Mouse (Mus musculus) urinary bladder, adult 18-20 months (tissue): ENCODE measurements around the gene Cacna1e.

Experiments used
- DNase-seq, 2 experiments: peaks; one replicate each; pipeline ENCODE4 v3.0.0; 2022; ENCODE audit warnings: low spot score in 2 of 2, mixed read lengths in 2 of 2

The Cacna1e gene

DNA sequence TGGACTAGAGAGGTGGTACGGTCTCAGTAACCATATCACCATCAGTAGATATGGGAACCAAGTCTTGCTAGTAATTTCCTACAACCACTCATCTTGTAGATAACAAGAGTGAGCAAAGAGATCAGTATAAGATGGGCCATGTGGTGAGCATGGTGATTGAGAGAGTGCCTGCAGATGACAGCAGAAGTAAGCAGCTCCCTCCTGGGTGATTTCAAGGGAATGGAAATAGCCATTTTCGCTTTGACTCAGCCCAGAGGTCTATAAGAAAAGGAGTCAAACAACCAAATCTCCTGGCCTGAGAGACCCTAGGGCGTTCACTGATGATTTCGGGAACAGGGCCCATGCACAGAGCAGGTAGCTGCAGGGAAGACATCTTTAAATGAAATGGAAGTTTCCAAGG lies 45.0 kb downstream of the Cacna1e start:
- no peak for DNase-seq

- DNase-seq, result no peak
Measured at GRCm38 (mm10) chr1:154836473-154836872, 47.8 kb downstream of the Cacna1e start.

DNA sequence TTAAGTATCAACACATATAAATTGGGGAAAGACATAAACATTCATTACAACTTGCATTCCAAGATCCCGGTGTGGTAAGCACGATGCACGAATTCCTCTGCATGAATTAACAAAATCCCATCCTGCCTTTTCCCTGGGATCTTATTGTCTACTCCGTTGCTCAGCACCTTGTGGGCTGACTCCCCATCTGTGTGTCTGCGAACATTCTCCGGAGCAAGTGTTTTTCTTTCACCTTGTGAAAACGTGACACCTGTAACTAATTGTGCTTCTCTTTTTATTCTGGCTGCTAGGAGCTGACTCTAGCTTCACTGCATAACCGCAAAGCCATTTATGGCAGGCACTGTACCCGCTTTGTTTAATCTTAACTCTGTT lies 52.1 kb downstream of the Cacna1e start:
- no peak for DNase-seq

GRCm38 (mm10) chr1:154831269-154832167 lies 52.8 kb downstream of the Cacna1e start:
- no peak for DNase-seq

GRCm38 (mm10) chr1:154830051-154830450 lies 54.2 kb downstream of the Cacna1e start:
- no peak for DNase-seq

DNA sequence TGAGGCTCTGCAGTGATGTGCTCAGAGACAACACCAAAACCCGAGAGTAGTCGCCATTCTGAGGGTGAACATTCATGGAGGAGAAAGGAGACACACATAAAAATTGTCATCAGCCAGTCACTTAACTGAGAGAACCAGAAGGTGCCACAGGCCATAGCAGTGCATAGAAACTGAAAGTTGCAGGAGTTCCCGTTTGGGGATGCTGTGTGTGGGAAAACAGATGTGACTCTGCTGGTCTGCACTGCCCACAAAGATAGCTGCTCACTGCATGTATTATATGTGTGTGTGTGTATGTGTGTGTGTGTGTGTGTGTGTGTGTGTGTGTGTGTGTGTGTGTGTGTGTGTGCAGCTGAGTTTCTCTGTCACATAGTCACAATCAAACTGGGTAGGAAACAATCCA lies 61.2 kb downstream of the Cacna1e start:
- no peak for DNase-seq

DNA sequence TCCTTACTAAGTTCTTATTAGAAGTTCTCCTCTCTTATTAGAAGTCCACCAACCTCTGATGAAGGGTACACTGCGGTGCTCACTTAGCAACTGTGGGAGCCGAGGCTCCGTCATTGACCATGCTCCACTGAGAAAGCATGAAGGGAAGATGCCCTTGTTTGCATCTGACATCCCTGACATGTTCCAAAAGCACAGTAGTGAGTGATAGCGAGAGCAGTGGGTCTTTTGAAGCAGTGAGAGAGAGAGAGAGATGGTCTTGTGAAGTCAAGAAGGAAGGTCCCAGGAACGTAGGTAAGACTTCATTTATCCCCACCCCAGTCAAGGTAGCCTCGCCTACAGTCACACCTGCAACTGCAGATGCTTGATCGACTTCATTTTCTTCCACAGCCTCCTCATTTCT lies 63.9 kb downstream of the Cacna1e start:
- no peak for DNase-seq

GRCm38 (mm10) chr1:154819960-154820359 lies 64.3 kb downstream of the Cacna1e start:
- DNase-seq, result no peak

- no peak for DNase-seq
Measured at GRCm38 (mm10) chr1:154818742-154819141, 65.6 kb downstream of the Cacna1e start.

- no peak for DNase-seq
Measured at GRCm38 (mm10) chr1:154816836-154817235, 67.5 kb downstream of the Cacna1e start.

DNA sequence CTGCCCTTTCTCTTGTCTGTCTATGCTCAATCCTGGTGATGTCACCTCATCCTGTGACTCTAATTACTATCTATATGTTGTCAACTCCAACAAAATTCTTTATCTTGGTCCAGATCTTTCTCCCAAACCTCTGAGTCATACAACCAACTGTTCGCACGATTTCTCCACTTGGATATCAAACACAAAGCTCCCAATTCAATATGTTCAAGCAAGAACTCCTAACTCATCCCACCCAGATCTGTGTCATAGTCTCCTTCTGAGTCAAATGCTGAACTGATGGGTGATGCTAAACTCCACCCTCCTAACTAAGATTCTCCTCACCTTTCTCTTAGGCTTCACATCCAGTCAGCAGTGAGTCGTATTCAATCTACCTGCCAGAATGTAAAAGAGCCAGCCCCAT lies 68.0 kb downstream of the Cacna1e start:
- no peak for DNase-seq

- no peak for DNase-seq
Measured at GRCm38 (mm10) chr1:154805742-154806141, 78.6 kb downstream of the Cacna1e start.

- DNase-seq, result no peak
Measured at GRCm38 (mm10) chr1:154805038-154805437, 79.3 kb downstream of the Cacna1e start.

DNA sequence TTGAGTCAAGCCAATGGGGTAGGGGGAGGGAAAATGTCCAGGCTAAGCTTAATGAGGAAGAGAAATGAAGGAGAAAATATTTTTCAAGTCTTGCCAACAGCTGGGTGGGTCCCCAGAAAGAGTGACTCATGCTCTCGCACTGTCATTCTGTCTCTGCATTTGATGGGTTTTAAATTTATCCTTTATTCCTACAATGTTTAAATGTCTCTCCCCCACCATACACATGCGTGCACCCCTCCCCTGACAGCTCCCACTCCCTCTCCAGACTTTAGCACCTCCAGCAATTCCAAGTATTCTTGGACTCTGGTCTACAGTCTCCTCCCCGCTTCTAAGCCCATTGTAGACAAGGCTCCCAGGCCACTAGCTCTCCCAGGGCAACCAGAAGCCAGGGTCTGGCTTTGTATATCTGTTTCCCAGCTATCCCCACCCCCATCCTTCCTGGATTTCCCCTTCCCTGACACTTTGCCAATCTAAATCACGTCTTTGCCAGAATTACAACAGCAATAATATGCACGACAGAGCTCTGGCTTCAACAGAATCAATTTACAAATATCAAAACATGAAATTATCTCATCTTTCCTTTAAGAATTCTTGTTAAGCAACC lies 81.9 kb downstream of the Cacna1e start:
- no peak for DNase-seq

DNA sequence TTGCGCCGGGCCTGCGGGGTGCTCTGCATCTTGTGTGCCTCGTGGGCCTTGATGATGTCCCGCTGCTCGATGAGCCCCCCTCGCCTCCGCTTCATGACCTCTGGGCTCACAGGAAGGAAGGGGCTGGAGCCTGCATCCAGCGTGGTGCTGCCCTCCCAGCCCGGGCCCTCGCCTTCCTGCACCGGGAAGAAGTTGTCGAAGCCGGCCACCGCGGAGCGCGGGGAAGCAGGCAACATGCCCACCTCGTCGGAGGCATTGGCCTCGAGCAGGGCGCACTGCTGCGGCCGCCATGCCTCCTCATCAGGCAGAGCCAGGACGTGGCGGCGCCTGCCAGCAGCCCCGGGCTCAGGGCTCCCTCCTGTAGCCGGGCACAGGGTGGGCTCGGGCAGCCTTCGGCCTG lies 85.0 kb downstream of the Cacna1e start:
- no peak for DNase-seq

DNA sequence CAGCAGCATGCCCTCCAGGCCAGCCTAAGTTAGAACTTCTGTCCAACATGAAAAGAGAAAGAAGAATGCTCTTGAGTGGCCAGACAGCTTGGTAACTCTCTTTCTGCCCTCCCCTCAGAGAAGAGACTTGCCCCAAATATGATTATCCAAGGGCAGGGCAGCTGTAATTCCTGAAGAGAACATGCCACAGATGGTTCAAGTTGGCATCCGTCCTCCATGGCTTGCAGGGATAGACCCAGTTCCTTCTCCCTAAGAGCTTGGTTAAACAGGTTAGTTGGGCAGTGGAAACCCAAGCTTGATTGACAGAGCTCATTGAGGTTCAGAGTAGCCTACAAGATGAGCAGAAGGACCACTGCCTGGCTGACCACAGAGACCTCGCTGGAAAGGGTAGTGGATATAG lies 85.5 kb downstream of the Cacna1e start:
- no peak for DNase-seq

DNA sequence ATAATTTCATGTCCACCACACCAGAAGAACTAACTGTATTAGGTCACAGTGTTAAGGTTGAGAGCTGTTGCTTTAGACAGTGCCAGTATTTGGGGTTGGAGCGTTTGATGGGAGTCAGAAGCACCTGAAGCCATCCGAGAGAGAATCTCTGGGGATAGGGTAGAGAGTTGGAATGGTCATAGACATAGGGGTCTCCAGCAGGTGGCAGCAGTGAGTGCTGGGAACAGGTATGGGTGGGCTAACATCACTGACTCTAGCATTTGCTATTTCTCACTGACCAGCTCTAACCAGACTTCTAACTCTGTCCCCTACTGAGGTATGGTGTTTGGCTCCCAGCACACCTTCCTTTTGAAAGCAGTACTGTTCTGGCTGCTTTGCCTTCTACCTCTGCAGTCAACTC lies 87.6 kb downstream of the Cacna1e start:
- no peak for DNase-seq

DNA sequence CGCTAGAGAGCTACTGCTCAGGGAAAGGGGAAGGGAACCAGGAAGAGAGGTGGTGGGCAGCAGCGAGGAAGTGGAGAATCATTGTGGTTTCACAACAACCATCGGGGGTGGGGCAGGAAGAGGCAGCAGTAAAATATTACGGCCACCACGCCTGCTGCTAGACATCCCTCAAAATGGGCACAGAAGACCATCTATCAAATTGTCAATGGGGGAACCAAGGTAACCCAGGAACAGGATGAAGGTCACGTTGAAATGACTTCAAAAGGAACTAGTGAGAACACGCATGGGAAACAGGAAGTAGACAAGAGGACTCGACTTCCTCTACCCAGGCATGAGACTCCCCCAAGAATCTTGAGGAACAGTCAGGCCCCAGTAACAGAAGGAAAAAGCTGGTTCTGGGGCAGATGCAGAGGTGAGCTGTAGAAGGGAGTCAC lies 89.8 kb downstream of the Cacna1e start:
- DNase-seq, result no peak

- DNase-seq, result no peak
Measured at GRCm38 (mm10) chr1:154791544-154792174, 92.6 kb downstream of the Cacna1e start.

GRCm38 (mm10) chr1:154788491-154788890 lies 95.8 kb downstream of the Cacna1e start:
- no peak for DNase-seq

- DNase-seq, result peak in 1 of 2 experiments; percentile 62
Measured at GRCm38 (mm10) chr1:154788069-154788468, 96.2 kb downstream of the Cacna1e start.

- DNase-seq, result no peak
Measured at GRCm38 (mm10) chr1:154787418-154787817, 96.9 kb downstream of the Cacna1e start.

- DNase-seq, result peak; percentile 44 to 55
Measured at GRCm38 (mm10) chr1:154786243-154786669, 98.0 kb downstream of the Cacna1e start.
